Mouse (Mus musculus): ENCODE data around the gene Fam129b. TPM values are rescaled to one million over a fixed set of nuclear protein-coding genes. Genes with fewer than 3 reads are reported as not detected.

Fam129b gene
- polyA plus RNA-seq, 1 experiment from 2014 or later = 30.7 TPM

DNA sequence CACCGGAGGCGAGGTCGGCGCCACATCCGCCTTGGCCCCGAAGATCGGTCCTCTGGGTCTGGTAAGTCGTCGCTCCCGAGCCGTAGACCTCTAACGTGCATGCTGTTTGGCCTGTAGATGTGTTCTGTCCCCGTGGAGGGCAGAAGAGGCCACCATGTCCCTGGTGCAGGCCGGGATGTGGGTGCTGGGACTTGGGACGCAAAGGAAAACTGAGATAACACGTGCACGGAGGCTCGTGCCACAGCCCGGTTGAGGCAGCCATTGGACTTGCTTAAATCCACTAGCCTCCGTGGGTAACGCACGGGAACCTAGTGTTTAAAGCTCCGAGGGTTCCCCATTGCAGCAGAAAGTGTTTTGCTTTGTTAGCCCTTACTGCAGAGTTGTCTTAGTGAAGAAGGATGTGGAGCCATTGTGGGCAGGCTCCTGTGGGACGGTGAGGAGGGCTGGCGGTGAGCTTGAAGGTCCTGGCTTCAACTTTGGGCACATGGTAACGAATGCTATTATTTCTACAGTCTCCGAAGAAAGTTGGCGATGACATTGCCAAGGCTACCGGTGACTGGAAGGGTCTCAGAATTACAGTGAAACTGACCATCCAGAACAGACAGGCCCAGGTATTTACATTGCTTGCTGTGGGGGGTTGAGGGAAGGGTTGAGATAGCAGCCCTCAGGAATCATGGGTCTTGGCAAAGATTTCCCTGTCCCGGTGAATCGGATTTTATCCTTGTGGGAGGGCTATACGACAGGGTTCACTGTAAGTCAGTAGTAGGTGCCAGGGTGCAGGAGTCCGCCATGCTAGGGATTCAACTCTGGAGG is 86.4 kb downstream of the Fam129b start:
- Histone ChIP-seq H3K27ac (replicated peaks) (peak overlapping the region; percentile 79), H3K9ac (replicated peaks) (peak overlapping the region; percentile 88), H3K36me3 (peaks cover 24% of the 10 kb centered on the region), H3K27me3 (replicated peaks) (no peaks in the 10 kb centered on the region), H3K4me3 (replicated peaks) (peak overlapping the region; percentile 76), H3K9me3 (replicated peaks) (no peaks in the 10 kb centered on the region), H3K4me1 (peaks cover 49% of the 10 kb centered on the region), H3K4me2 (peak overlapping the region; percentile 81)
- 1% methylated on average over 33 of the region's 33 CpGs for WGBS
- ATAC-seq (ENCODE audit: low FRiP score) = peak; percentile 3; the same call in 1 of the 2 replicates

DNA sequence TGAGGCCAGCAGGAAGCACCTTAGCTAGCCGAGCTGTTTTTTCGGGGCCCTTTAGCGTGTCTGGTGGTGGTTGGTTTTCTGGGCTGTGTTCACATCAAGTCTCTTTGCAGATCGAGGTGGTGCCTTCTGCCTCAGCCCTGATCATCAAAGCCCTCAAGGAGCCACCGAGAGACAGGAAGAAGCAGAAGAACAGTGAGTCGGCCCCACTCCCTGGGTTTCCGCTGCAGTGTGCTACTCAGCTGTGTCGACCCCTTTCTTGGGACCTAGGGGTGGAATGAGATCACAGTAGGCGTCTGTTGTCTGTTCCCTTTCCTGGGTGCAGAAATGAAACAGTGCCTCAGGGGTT is 86.9 kb downstream of the Fam129b start:
- no peak for ATAC-seq (ENCODE audit: low FRiP score)
- no peaks in the 10 kb centered on the region for H3K9me3 ChIP-seq (replicated peaks)
- 10% methylated on average over 9 of the region's 9 CpGs for WGBS
- peak overlapping the region; percentile 81 for H3K4me2 ChIP-seq
- peaks cover 22% of the 10 kb centered on the region for H3K36me3 ChIP-seq
- no peaks in the 10 kb centered on the region for H3K27me3 ChIP-seq (replicated peaks)
- H3K27ac ChIP-seq (replicated peaks) = no peak overlapping the region
- H3K4me3 ChIP-seq (replicated peaks) = peak overlapping the region; percentile 76
- peaks cover 55% of the 10 kb centered on the region for H3K4me1 ChIP-seq
- peak overlapping the region; percentile 88 for H3K9ac ChIP-seq (replicated peaks)

DNA sequence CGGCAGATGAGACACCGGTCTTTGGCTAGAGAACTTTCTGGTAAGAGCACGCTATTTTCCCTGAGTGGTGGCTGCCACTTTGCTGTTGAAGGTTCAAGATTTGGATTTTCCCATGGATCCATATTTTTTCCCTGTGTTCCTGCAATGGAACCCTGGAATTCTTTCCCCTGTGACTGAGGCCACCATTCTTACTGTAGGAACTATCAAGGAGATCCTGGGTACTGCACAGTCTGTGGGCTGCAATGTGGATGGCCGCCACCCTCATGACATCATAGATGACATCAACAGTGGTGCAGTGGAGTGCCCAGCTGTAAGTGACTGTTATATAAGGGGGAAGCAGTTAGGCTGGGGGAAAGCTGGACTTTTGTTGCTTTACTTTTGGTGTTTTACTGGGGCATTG is 87.6 kb downstream of the Fam129b start:
- no peak for ATAC-seq (ENCODE audit: low FRiP score)
- H3K9ac ChIP-seq (replicated peaks) = peak overlapping the region; percentile 88; the same call in 1 of the 2 replicates

DNA sequence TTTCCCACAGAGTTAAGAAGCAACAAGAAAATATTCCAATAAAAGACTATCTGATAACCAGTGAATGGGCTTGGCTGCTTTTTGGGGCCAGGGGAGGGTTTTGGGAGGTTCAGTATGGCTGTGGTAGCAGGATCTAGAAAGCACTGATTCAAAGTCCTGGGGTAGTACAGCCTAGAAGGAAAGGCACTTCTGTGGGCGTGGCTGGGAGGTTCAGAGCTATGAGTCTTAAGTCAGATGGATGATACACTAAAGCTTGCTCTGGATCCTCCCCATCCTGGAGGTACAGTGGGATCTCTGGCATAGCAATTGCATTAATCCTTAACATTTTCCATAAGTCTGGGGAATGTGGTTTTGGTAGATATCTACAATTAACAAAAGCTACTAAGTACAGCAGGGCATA is 88.1 kb downstream of the Fam129b start:
- H3K36me3 ChIP-seq = peaks cover 22% of the 10 kb centered on the region
- no peak overlapping the region for H3K4me2 ChIP-seq
- H3K27me3 ChIP-seq (replicated peaks) = no peaks in the 10 kb centered on the region
- no peaks in the 10 kb centered on the region for H3K9me3 ChIP-seq (replicated peaks)
- no peak overlapping the region for H3K4me3 ChIP-seq (replicated peaks)
- no peak overlapping the region for H3K9ac ChIP-seq (replicated peaks)
- H3K27ac ChIP-seq (replicated peaks) = no peak overlapping the region
- no peak for ATAC-seq (ENCODE audit: low FRiP score)
- H3K4me1 ChIP-seq = peaks cover 61% of the 10 kb centered on the region
- WGBS = 86% methylated on average over 1 of the region's 1 CpGs

More for the DNA sequence above, 87.6 kb downstream of the Fam129b start:
- 69% methylated on average over 4 of the region's 4 CpGs for WGBS
- Histone ChIP-seq H3K27ac (replicated peaks) (no peak overlapping the region), H3K36me3 (peaks cover 22% of the 10 kb centered on the region), H3K4me2 (peak overlapping the region; percentile 81), H3K27me3 (replicated peaks) (no peaks in the 10 kb centered on the region), H3K4me3 (replicated peaks) (peak overlapping the region; percentile 76), H3K9me3 (replicated peaks) (no peaks in the 10 kb centered on the region), H3K4me1 (peaks cover 61% of the 10 kb centered on the region)

DNA sequence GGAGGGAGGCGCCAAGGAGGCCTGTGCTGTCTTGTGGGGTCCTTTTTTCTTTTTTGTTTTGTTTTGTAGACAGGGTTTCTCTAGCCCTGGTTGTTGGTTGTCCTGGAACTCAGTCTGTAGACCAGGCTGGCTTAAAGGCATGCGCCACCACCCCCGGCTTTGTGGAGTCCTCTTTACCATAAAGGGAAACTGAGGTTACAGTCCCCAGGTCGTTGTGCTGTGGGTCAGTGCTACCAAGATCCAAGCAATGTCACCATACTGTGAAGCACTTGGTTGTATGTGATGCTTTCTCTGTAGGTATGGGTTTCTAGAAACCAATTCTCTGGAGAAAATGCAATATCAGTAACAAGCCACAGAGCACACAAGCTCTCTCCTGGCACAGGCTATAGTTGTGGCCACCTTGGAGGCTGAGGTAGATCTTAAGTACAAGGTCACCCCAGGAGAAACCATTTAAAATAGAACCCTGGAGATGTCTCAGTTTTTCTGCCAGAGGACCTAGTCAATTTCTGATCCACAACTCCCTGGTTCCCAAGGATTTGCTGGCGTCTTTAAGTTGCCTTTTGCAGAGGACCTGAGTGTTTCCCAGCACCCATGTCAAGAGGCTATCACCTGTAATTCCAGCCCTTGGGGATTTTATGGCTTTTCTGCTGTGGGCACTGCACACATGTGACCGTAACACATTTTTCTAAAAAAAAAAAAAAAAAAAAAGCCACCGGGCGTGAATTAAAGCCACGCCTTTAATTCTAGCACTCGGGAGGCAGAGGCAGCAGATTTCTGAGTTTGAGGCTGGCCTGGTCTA is 88.9 kb downstream of the Fam129b start:
- Histone ChIP-seq H3K27ac (replicated peaks) (no peak overlapping the region), H3K9ac (replicated peaks) (no peak overlapping the region), H3K27me3 (replicated peaks) (no peaks in the 10 kb centered on the region), H3K4me1 (peaks cover 61% of the 10 kb centered on the region), H3K9me3 (replicated peaks) (no peaks in the 10 kb centered on the region), H3K4me3 (replicated peaks) (no peak overlapping the region), H3K36me3 (peaks cover 22% of the 10 kb centered on the region), H3K4me2 (no peak overlapping the region)
- no peak for ATAC-seq (ENCODE audit: low FRiP score)
- WGBS = 28% methylated on average over 10 of the region's 10 CpGs

DNA sequence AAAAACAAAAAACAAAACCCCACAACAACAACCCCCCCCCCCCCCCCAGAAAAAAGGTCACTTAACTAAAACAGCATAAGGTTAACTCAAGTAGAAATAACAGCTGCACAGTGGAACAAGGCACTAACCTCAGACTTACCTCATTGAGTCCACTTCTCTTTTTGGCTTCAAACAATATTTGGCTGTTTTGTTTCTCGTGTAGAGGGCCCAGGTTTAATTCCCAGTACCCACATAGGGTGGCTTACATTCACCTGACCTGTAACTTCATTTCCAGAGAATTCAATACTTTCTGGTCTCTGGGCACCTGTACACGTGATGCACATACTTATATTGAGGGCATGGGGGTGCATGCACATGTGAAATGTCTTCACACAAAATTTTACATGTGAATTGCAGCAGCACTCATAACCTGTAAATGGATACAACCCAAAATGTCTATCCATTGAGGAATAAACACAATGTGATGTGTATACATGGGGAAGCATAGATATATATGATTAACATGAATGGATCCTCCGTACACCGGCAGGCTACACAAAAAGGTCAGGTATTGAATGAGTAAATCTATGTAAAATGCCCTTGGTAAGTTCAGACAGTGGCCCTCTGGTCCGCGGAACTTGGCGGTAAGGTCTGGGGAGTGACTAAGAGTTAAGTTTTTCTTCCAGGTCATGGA is 89.7 kb downstream of the Fam129b start:
- H3K4me3 ChIP-seq (replicated peaks) = no peak overlapping the region
- peak overlapping the region; percentile 96; the same call in 1 of the 2 replicates for H3K27ac ChIP-seq (replicated peaks)
- H3K4me1 ChIP-seq = peaks cover 55% of the 10 kb centered on the region
- H3K9me3 ChIP-seq (replicated peaks) = no peaks in the 10 kb centered on the region
- no peak overlapping the region for H3K9ac ChIP-seq (replicated peaks)
- no peak for ATAC-seq (ENCODE audit: low FRiP score)
- H3K27me3 ChIP-seq (replicated peaks) = no peaks in the 10 kb centered on the region
- H3K36me3 ChIP-seq = peaks cover 22% of the 10 kb centered on the region
- peak overlapping the region; percentile 94 for H3K4me2 ChIP-seq
- WGBS = 14% methylated on average over 7 of the region's 7 CpGs

DNA sequence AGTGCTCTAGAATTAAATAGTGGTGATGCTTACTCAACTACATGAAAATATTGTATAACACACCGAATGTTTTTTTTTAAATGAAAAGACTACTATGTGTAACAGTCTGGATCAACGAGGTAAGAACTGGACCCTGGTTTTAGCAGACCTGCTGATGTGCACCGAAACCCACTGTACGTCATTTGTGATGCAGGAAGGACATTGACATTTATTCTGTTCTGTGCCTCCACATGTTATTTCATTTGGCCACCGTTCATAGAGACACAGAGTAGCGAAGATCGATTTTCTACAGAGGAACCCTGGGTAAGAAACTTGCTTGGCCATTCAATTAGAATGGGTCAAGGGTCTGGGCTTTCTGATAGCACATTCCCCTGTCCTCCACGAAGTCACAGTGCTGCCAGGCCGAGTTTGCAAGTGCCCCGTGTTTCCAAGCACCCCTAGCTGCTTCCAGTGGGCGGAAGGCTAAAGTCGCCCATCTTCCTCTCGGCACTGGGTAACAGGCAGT is 90.3 kb downstream of the Fam129b start:
- Histone ChIP-seq H3K4me3 (replicated peaks) (peak overlapping the region; percentile 60), H3K4me1 (peaks cover 49% of the 10 kb centered on the region), H3K9ac (replicated peaks) (peak overlapping the region; percentile 69), H3K36me3 (peaks cover 22% of the 10 kb centered on the region), H3K27ac (replicated peaks) (peak overlapping the region; percentile 96), H3K9me3 (replicated peaks) (no peaks in the 10 kb centered on the region), H3K27me3 (replicated peaks) (no peaks in the 10 kb centered on the region), H3K4me2 (peak overlapping the region; percentile 94)
- no peak for ATAC-seq (ENCODE audit: low FRiP score)
- 10% methylated on average over 13 of the region's 13 CpGs for WGBS

DNA sequence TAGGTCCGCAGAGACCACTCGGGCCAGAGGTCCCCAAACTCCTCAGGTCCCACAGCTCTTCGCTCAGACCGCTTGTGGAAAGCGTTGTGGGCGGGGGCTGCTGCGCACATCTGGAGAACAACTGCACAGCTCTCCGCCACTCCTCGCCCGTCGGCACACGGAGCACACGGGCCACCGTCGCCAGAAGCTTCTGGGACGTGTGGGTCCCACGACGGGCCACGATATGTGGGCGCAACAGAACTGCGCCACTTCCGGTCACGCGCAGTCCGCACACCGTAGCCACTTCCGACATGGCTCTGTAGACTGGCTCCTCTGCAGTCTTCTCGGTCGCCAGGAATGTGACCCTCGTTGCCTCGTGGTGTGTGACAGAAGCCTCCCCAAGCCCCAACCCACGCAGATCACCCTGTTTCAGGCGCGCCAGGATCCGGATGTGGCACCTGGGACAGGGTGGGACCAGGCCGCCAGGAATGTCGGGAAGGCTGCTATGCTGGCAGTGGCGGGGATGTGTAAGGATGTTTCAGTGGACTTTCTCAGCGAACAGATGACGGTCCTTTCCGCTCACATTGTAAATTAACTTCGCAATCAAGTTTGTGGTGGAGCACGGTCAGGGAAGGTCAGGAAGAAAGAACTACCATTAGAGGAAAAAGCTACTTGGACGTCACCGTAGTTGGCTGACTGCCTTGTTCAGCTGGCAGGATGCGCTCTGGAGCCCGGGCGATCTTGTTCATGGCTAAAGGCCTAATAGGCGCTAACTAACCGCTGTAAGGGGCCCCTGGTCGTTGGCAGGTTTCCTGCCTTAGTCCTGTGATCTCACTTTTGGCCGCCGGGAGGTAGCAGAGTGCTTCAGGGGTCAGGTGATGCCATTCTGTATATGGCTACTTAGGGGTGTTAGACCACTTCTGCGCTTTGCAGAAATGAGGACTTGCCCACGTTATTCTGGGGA is 91.0 kb downstream of the Fam129b start:
- Histone ChIP-seq H3K9me3 (replicated peaks) (no peaks in the 10 kb centered on the region), H3K4me1 (peaks cover 49% of the 10 kb centered on the region), H3K27ac (replicated peaks) (peak overlapping the region; percentile 96), H3K4me2 (peak overlapping the region; percentile 94), H3K27me3 (replicated peaks) (no peaks in the 10 kb centered on the region), H3K36me3 (peaks cover 22% of the 10 kb centered on the region), H3K9ac (replicated peaks) (peak overlapping the region; percentile 69), H3K4me3 (replicated peaks) (peak overlapping the region; percentile 60)
- WGBS = under 1% methylated on average over 55 of the region's 55 CpGs
- ATAC-seq (ENCODE audit: low FRiP score) = peak; percentile 90

DNA sequence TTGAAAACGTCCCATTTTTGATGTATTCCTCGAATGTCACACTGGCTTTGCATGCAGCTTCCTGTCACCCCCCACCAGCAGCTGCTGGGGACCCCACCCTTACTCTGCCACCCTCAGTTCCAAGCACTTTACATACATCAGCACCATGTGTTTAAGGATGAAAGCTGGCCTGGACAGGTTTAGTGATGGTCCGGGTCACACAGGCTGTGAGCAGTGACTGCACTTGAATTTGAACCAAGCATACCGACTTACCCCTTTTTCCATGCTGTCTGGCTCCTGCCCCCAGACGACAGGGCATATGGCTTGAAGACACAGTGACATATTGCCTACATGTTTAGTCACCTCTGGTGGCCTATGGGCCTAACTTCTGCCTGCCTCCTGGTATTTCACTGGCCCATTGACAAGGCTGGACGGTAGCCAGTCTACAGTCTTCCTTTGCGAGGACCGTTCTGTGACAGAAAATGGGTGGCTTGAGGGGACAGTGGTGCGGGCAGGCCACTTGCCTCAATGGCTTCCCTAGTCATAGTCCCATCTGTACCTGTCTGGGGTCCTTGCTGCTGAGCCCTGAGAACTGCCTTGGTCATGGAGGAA is 92.2 kb downstream of the Fam129b start:
- WGBS = 84% methylated on average over 9 of the region's 9 CpGs
- H3K4me1 ChIP-seq = peaks cover 38% of the 10 kb centered on the region
- peak overlapping the region; percentile 96 for H3K27ac ChIP-seq (replicated peaks)

DNA sequence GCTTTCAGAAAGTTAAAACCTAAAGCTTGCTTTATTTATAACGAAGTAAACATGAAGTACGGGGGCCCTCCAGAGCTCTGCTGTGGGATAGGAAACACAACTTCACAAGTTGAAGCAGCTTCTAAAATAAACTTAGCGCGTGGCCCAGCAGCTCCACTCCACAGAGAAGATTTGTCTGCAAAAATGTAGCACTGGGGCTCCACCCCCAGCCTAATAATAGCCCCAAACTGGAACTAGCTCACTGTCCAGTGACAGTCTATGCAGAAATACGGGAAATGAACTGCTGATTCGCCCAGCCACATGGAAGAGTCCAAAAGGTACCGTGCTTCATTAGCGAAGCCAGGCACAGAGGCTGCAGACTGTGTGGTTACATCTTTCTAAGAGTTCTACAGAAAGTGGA is 93.4 kb downstream of the Fam129b start:
- Histone ChIP-seq H3K4me3 (replicated peaks) (no peak overlapping the region), H3K36me3 (peaks cover 28% of the 10 kb centered on the region), H3K9ac (replicated peaks) (no peak overlapping the region), H3K4me2 (no peak overlapping the region), H3K27me3 (replicated peaks) (no peaks in the 10 kb centered on the region), H3K9me3 (replicated peaks) (no peaks in the 10 kb centered on the region), H3K27ac (replicated peaks) (no peak overlapping the region), H3K4me1 (peaks cover 27% of the 10 kb centered on the region)
- 89% methylated on average over 8 of the region's 8 CpGs for WGBS
- ATAC-seq (ENCODE audit: low FRiP score) = no peak

More for the DNA sequence above, 92.2 kb downstream of the Fam129b start:
- H3K27me3 ChIP-seq (replicated peaks) = no peaks in the 10 kb centered on the region
- H3K9ac ChIP-seq (replicated peaks) = peak overlapping the region; percentile 69
- H3K36me3 ChIP-seq = peaks cover 28% of the 10 kb centered on the region
- ATAC-seq (ENCODE audit: low FRiP score) = no peak
- H3K4me2 ChIP-seq = peak overlapping the region; percentile 94
- no peaks in the 10 kb centered on the region for H3K9me3 ChIP-seq (replicated peaks)
- peak overlapping the region; percentile 60 for H3K4me3 ChIP-seq (replicated peaks)

Data from neural tube, embryonic 15.5 days (tissue).